Mouse (Mus musculus) heart, embryonic 16.5 days (tissue): ENCODE results near the gene Nudc. TPM values are rescaled to one million over a fixed set of nuclear protein-coding genes. Genes with fewer than 3 reads are reported as not detected.
"Not testable (repeated sequence)": the region's sequence is repeated elsewhere in the genome, so short reads cannot be mapped to it uniquely, and the experiment has no call there.

ENCODE experiments used
- ATAC-seq: fragments of 200-750 bp; cut with Nextera tagmentation; replicated peaks from 2 replicates; pipeline ENCODE4 v1.8.0; 2017; ENCODE audit warnings: moderate number of reproducible peaks; ENCODE audit not compliant: insufficient read depth, low FRiP score; ENCODE audit errors: extremely low read depth
- H3K27ac ChIP-seq: fragments of 300-500 bp; sonication (generic); 2 replicates; pipeline ENCODE4 v1.5.1; 2014; ENCODE audit warnings: mild to moderate bottlenecking, low read length, control low read depth, moderate library complexity
- H3K27me3 ChIP-seq: fragments of 300-500 bp; sonication (generic); 2 replicates; pipeline ENCODE4 v1.6.1; 2014; ENCODE audit warnings: low read length, mixed read lengths; ENCODE audit not compliant: control insufficient read depth, insufficient read depth
- H3K36me3 ChIP-seq: fragments of 300-500 bp; sonication (generic); 2 replicates; pipeline ENCODE4 v1.6.1; 2014; ENCODE audit not compliant: control insufficient read depth, insufficient read depth
- H3K4me1 ChIP-seq: fragments of 300-500 bp; sonication (generic); 2 replicates; pipeline ENCODE4 v1.6.1; 2014; ENCODE audit warnings: low read length, mixed read lengths; ENCODE audit not compliant: control insufficient read depth, insufficient read depth
- H3K4me2 ChIP-seq: fragments of 300-500 bp; sonication (generic); 2 replicates; pipeline ENCODE4 v1.6.1; 2014; ENCODE audit warnings: low read depth, mild to moderate bottlenecking, control low read depth, low read length
- H3K4me3 ChIP-seq: fragments of 300-500 bp; sonication (generic); 2 replicates; pipeline ENCODE4 v1.5.1; 2014; ENCODE audit warnings: mild to moderate bottlenecking, control low read depth, low read length
- H3K9ac ChIP-seq: fragments of 300-500 bp; sonication (generic); 2 replicates; pipeline ENCODE4 v1.6.1; 2014; ENCODE audit warnings: low read length, control low read depth
- H3K9me3 ChIP-seq: fragments of 300-500 bp; sonication (generic); replicated peaks from 2 replicates; pipeline ENCODE4 v1.6.1; 2016; ENCODE audit warnings: low read length; ENCODE audit not compliant: control insufficient read depth
- WGBS: fragments of 180-500 bp; shearing (Covaris S2); extraction: QIAGEN DNeasy Blood & Tissue Kit; methylation state at CpG from one replicate; pipeline ENCODE4 v1.1.7; 2014; 5-methylcytosine and 5-hydroxymethylcytosine counted together
- polyA plus RNA-seq: library from polyadenylated mRNA; unstranded; fragments of >200 nt; fragmentation: Nextera tagmentation; extraction: Ambion mirVana; gene quantifications from 2 replicates; pipeline ENCODE4 v1.2.1, GENCODE M21; 2015

Gene Nudc
- polyA plus RNA-seq, 1 experiment from 2014 or later: 234 TPM

DNA sequence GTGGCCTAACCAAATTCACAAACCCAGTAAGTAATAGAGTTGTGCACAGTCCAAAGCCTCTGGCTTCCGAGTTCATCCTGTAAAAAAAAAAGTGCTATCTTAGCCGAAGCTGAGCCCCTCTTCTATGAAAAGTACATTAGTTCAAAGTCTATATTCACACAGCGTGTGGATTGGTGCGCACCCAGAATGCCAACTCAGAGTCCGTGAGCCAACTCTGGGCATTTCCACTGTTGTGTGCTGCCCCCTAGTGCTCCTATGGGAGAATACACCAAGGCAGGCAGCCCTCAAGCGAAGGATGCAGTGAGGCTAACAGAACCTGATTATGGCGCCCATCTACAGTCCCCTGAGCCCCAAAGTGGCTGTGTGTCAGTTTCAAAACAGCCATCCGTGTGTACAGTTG is 32.8 kb downstream of the Nudc start:
- H3K4me2 ChIP-seq: no peak overlapping the region
- H3K27ac ChIP-seq: no peak overlapping the region
- WGBS: 8% methylated on average over 8 of the region's 8 CpGs
- no peaks in the 10 kb centered on the region for H3K4me1 ChIP-seq
- H3K27me3 ChIP-seq: peaks cover 7% of the 10 kb centered on the region; the same call in 1 of the 2 replicates
- no peaks in the 10 kb centered on the region for H3K36me3 ChIP-seq
- no peak overlapping the region for H3K9ac ChIP-seq
- H3K9me3 ChIP-seq: no peaks in the 10 kb centered on the region
- ATAC-seq: no peak
- no peak overlapping the region for H3K4me3 ChIP-seq

DNA sequence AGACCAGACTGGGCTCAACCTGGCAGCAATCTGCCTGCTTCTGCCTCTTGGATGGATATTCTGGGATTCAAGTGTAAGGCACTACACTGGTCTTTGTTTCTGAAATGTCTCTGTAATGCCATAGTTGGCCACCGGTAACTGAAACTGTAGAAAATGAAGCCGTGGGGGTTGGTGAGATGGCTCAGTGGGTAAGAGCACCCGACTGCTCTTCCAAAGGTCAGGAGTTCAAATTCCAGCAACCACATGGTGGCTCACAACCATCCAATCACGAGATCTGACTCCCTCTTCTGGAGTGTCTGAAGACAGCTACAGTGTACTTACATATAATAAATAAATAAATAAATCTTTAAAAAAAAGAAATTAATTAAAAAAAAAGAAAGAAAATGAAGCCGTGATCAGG is 33.3 kb downstream of the Nudc start:
- not testable (repeated sequence) for H3K4me2 ChIP-seq, H3K9ac ChIP-seq, ATAC-seq, H3K9me3 ChIP-seq, H3K27ac ChIP-seq, H3K36me3 ChIP-seq, H3K4me1 ChIP-seq, H3K27me3 ChIP-seq, H3K4me3 ChIP-seq
- WGBS: 48% methylated on average over 4 of the region's 5 CpGs

- WGBS: 74% methylated on average over 5 of the region's 5 CpGs
- no peak for ATAC-seq
- H3K4me3 ChIP-seq: no peak overlapping the region
- no peaks in the 10 kb centered on the region for H3K9me3 ChIP-seq
- H3K27ac ChIP-seq: no peak overlapping the region
- H3K27me3 ChIP-seq: peaks cover 8% of the 10 kb centered on the region; the same call in 1 of the 2 replicates
- H3K9ac ChIP-seq: no peak overlapping the region
- H3K36me3 ChIP-seq: no peaks in the 10 kb centered on the region
- no peak overlapping the region for H3K4me2 ChIP-seq
- H3K4me1 ChIP-seq: no peaks in the 10 kb centered on the region
Measured at GRCm38 (mm10) chr4:133511050-133511449, 34.7 kb downstream of the Nudc start.

- 74% methylated on average over 7 of the region's 7 CpGs for WGBS
- H3K4me3 ChIP-seq: no peak overlapping the region
- no peaks in the 10 kb centered on the region for H3K36me3 ChIP-seq
- H3K27me3 ChIP-seq: peaks cover 10% of the 10 kb centered on the region; the same call in 1 of the 2 replicates
- no peak for ATAC-seq
- H3K9ac ChIP-seq: no peak overlapping the region
- no peak overlapping the region for H3K27ac ChIP-seq
- H3K4me2 ChIP-seq: no peak overlapping the region
- H3K9me3 ChIP-seq: no peaks in the 10 kb centered on the region
- H3K4me1 ChIP-seq: no peaks in the 10 kb centered on the region
Measured at GRCm38 (mm10) chr4:133508990-133509389, 36.8 kb downstream of the Nudc start.

- Histone ChIP-seq H3K9ac (no peak overlapping the region), H3K36me3 (no peaks in the 10 kb centered on the region), H3K27me3 (peaks cover 29% of the 10 kb centered on the region), H3K27ac (peak overlapping the region; percentile 16; the same call in 1 of the 2 replicates), H3K4me2 (no peak overlapping the region), H3K9me3 (no peaks in the 10 kb centered on the region), H3K4me3 (no peak overlapping the region), H3K4me1 (no peaks in the 10 kb centered on the region)
- WGBS: 51% methylated on average over 5 of the region's 5 CpGs
- no peak for ATAC-seq
Measured at GRCm38 (mm10) chr4:133506573-133506972, 39.2 kb downstream of the Nudc start.

DNA sequence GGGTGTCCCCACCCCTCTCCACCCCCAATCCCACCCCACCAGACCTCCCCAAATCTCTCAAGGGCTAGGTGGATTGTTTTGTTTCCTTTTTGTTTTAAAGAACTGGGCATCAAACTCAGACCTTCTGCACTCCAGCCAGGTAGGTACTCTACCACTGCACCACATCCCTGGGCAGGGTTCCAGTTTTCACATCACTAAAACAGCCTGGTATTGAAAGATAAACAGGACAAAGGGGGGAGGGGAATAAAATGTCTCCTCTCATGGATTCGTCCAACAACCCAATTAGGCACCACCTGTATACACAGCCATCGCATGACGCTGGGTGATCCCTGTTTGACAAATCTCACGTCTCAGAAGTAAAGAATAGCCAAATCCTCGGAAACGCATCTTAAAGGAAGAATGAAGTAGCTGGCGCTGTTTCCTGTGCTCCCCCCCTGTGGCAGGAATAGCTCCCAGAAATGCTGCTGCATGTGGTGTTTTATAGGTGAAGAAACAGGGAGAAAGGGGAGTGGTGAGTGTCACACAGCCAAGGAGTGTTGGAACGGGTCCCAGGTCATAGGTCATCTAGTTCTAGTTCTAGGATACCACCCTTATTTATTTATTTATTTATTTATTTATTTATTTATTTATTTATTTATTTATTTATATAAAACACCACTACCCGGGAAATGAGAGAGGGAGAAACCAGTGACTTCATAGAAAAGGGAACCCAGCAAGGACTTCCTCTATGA is 40.9 kb downstream of the Nudc start:
- Histone ChIP-seq H3K36me3 (no peaks in the 10 kb centered on the region), H3K27me3 (peaks cover 40% of the 10 kb centered on the region), H3K9me3 (no peaks in the 10 kb centered on the region), H3K4me3 (no peak overlapping the region), H3K9ac (no peak overlapping the region), H3K4me2 (no peak overlapping the region), H3K27ac (no peak overlapping the region), H3K4me1 (no peaks in the 10 kb centered on the region)
- WGBS: 60% methylated on average over 9 of the region's 9 CpGs
- no peak for ATAC-seq

- H3K27me3 ChIP-seq: peaks cover 46% of the 10 kb centered on the region
- H3K9me3 ChIP-seq: no peaks in the 10 kb centered on the region
- H3K27ac ChIP-seq: no peak overlapping the region
- no peak for ATAC-seq
- no peak overlapping the region for H3K4me3 ChIP-seq
- WGBS: 30% methylated on average over 5 of the region's 5 CpGs
- no peak overlapping the region for H3K4me2 ChIP-seq
- no peaks in the 10 kb centered on the region for H3K36me3 ChIP-seq
- no peaks in the 10 kb centered on the region for H3K4me1 ChIP-seq
- H3K9ac ChIP-seq: no peak overlapping the region
Measured at GRCm38 (mm10) chr4:133504300-133504699, 41.5 kb downstream of the Nudc start.

- WGBS: 48% methylated on average over 7 of the region's 7 CpGs
- Histone ChIP-seq H3K4me2 (no peak overlapping the region), H3K4me3 (no peak overlapping the region), H3K9me3 (no peaks in the 10 kb centered on the region), H3K4me1 (peaks cover 14% of the 10 kb centered on the region), H3K36me3 (no peaks in the 10 kb centered on the region), H3K27me3 (peaks cover 67% of the 10 kb centered on the region), H3K27ac (no peak overlapping the region), H3K9ac (no peak overlapping the region)
- no peak for ATAC-seq
Measured at GRCm38 (mm10) chr4:133501514-133501913, 44.3 kb downstream of the Nudc start.

DNA sequence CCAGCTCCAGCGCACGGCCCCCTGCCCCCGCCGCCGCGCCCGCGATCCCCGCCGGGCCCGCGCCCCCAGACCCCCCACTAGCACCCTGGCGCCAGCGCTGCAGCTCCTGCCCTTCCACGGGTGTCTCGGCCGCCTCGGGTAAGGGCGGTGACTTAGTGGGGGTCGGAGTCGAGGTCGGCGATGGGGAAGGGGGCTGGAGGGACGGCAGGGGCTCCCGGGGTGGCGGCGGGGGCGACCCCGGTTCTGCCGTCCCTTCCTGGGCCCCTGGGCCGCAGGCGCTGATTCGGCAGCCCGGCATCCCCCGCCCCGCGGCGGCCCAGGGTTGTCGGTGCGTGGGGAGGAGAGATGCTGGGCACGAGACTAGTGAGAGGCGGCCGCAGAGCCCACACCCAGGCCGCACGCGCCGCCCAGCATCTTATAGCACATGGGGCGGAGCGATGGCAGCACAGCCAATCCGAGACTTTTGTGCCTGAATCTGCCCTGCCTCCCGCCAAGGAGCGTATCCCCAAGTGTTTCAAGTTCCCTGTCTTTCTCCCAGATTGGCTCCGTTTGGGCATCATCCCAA is 47.6 kb downstream of the Nudc start, which contains the start of gene Trnp1:
Gene Trnp1, minus strand, starts transcription at position 391 of the 565 bp plus-strand sequence.
- H3K27me3 ChIP-seq: peaks cover 75% of the 10 kb centered on the region
- ATAC-seq: peak; percentile 63
- H3K9ac ChIP-seq: peak within 1 kb of the TSS; percentile 71
- H3K36me3 ChIP-seq: no peaks in the 10 kb centered on the region
- H3K4me3 ChIP-seq: peak within 1 kb of the TSS; percentile 69
- peak within 1 kb of the TSS; percentile 99 for H3K4me2 ChIP-seq
- WGBS: 1% methylated on average over 47 of the region's 53 CpGs
- no peak within 1 kb of the TSS for H3K27ac ChIP-seq
- H3K9me3 ChIP-seq: no peaks in the 10 kb centered on the region
- peaks cover 25% of the 10 kb centered on the region for H3K4me1 ChIP-seq
